Mouse (Mus musculus) CH12.LX (cell line): ENCODE measurements around the gene Cd200r1. TPM values are rescaled to one million over a fixed set of nuclear protein-coding genes. Genes with fewer than 3 reads are reported as not detected.

Experiments used
- DNase-seq: peaks from one replicate; pipeline ENCODE4 v3.0.0-alpha.2; 2013; ENCODE audit errors: extremely low read depth
- H3K27ac ChIP-seq: 2 replicates; pipeline ENCODE4 v1.5.1; 2012; ENCODE audit warnings: low read depth, mild to moderate bottlenecking, control low read depth, moderate library complexity; ENCODE audit not compliant: insufficient read depth
- H3K27me3 ChIP-seq: replicated peaks from 2 replicates; pipeline ENCODE3; 2012; ENCODE audit warnings: inconsistent platforms
- H3K36me3 ChIP-seq, 2 experiments: replicated peaks in 1 of 2; 2 replicates each; pipeline versions ENCODE3 to v1.6.1; 2012; ENCODE audit warnings: inconsistent platforms in 1 of 2, low read length in 1 of 2, mild to moderate bottlenecking in 1 of 2, mixed read lengths in 1 of 2, moderate library complexity in 1 of 2; ENCODE audit not compliant: control insufficient read depth in 1 of 2, insufficient read depth in 1 of 2
- H3K4me1 ChIP-seq, 2 experiments: 2 replicates each; pipeline ENCODE4 v1.6.1; 2012; ENCODE audit warnings: inconsistent platforms in 1 of 2, moderate library complexity in 1 of 2; ENCODE audit not compliant: insufficient read depth in 2 of 2, control insufficient read depth in 1 of 2
- H3K4me2 ChIP-seq: 2 replicates; pipeline ENCODE4 v1.6.1; 2012; ENCODE audit warnings: low read depth, mild to moderate bottlenecking, control low read depth; ENCODE audit not compliant: poor library complexity, insufficient read depth, severe bottlenecking
- H3K4me3 ChIP-seq, 3 experiments: fragments of 150-350 bp in 1 of 3; sonication (generic) in 1 of 3; replicated peaks in 1 of 3; 2 replicates each; pipeline versions ENCODE3 to v1.5.1; 2011 to 2012; ENCODE audit warnings: low read depth in 2 of 3, low read length in 2 of 3, mild to moderate bottlenecking in 2 of 3, moderate library complexity in 2 of 3, control low read depth in 1 of 3, improper control_type of control experiment in 1 of 3, inconsistent platforms in 1 of 3, mixed read lengths in 1 of 3; ENCODE audit not compliant: poor library complexity in 1 of 3
- H3K79me2 ChIP-seq: replicated peaks from 2 replicates; pipeline ENCODE4 v1.6.1; 2012; ENCODE audit warnings: mild to moderate bottlenecking, moderate library complexity; ENCODE audit not compliant: control insufficient read depth, poor library complexity, insufficient read depth, severe bottlenecking; ENCODE audit errors: extremely low read depth
- H3K9ac ChIP-seq: 2 replicates; pipeline ENCODE4 v1.6.1; 2012; ENCODE audit warnings: low read depth, mild to moderate bottlenecking, control low read depth, moderate library complexity; ENCODE audit not compliant: insufficient read depth
- H3K9me3 ChIP-seq: replicated peaks from 2 replicates; pipeline ENCODE3; 2012; ENCODE audit warnings: low read length, inconsistent platforms, mixed read lengths
- CTCF ChIP-seq, 2 experiments: IDR thresholded peaks in 1 of 2; conservative IDR thresholded peaks in 1 of 2; 2 replicates each; pipeline ENCODE4 v1.5.1; 2011 to 2012; ENCODE audit warnings: low read depth in 2 of 2, low read length in 2 of 2, improper control_type of control experiment in 1 of 2, inconsistent platforms in 1 of 2, mild to moderate bottlenecking in 1 of 2, moderate library complexity in 1 of 2
- E2F4 ChIP-seq: IDR thresholded peaks from 2 replicates; pipeline ENCODE4 v1.6.1; 2011; ENCODE audit warnings: low read depth, low read length, improper control_type of control experiment; ENCODE audit not compliant: insufficient replicate concordance
- ELF1 ChIP-seq: IDR thresholded peaks from 2 replicates; pipeline ENCODE4 v1.6.1; 2014; ENCODE audit warnings: low read depth, mild to moderate bottlenecking, inconsistent platforms, low read length, improper control_type of control experiment
- EP300 ChIP-seq: IDR thresholded peaks from 2 replicates; pipeline ENCODE4 v1.6.1; 2011; ENCODE audit warnings: low read length, improper control_type of control experiment
- ETS1 ChIP-seq: conservative IDR thresholded peaks from 2 replicates; pipeline ENCODE4 v1.6.1; 2012; ENCODE audit warnings: low read depth, mild to moderate bottlenecking, inconsistent platforms, low read length, improper control_type of control experiment, moderate library complexity
- GABPA ChIP-seq: IDR thresholded peaks from 2 replicates; pipeline ENCODE4 v1.6.1; 2012; ENCODE audit warnings: low read depth, low read length, improper control_type of control experiment, inconsistent platforms; ENCODE audit not compliant: insufficient replicate concordance
- HCFC1 ChIP-seq: IDR thresholded peaks from 2 replicates; pipeline ENCODE4 v1.6.1; 2012; ENCODE audit warnings: low read depth, mild to moderate bottlenecking, inconsistent platforms, low read length, improper control_type of control experiment
- IRF4 ChIP-seq: IDR thresholded peaks from 2 replicates; pipeline ENCODE4 v1.6.1; 2014; ENCODE audit warnings: low read depth, mild to moderate bottlenecking, inconsistent platforms, low read length, improper control_type of control experiment
- JUN ChIP-seq: IDR thresholded peaks from 2 replicates; pipeline ENCODE4 v1.6.1; 2011; ENCODE audit warnings: low read depth, mild to moderate bottlenecking, low read length, improper control_type of control experiment, moderate library complexity; ENCODE audit not compliant: insufficient read depth
- MAFK ChIP-seq: IDR thresholded peaks from 2 replicates; pipeline ENCODE4 v1.6.1; 2011; ENCODE audit warnings: low read length, improper control_type of control experiment; ENCODE audit not compliant: insufficient replicate concordance
- MAX ChIP-seq: IDR thresholded peaks from 2 replicates; pipeline ENCODE4 v1.6.1; 2011; ENCODE audit warnings: low read length, improper control_type of control experiment
- MYC ChIP-seq: IDR thresholded peaks from 2 replicates; pipeline ENCODE4 v1.6.1; 2011; ENCODE audit warnings: low read depth, mild to moderate bottlenecking, improper control_type of control experiment, low read length
- NELFE ChIP-seq: IDR thresholded peaks from 2 replicates; pipeline ENCODE4 v1.6.1; 2011; ENCODE audit warnings: low read depth, low read length, improper control_type of control experiment
- NRF1 ChIP-seq: IDR thresholded peaks from 2 replicates; pipeline ENCODE4 v1.6.1; 2014; ENCODE audit warnings: low read depth, mild to moderate bottlenecking, inconsistent platforms, low read length, improper control_type of control experiment, moderate library complexity
- PAX5 ChIP-seq: IDR thresholded peaks from 2 replicates; pipeline ENCODE4 v1.6.1; 2012; ENCODE audit warnings: low read length, inconsistent platforms, mixed read lengths
- RAD21 ChIP-seq: IDR thresholded peaks from 2 replicates; pipeline ENCODE4 v1.6.1; 2011; ENCODE audit warnings: low read depth, mild to moderate bottlenecking, low read length, improper control_type of control experiment, moderate library complexity
- SIN3A ChIP-seq: IDR thresholded peaks from 2 replicates; pipeline ENCODE4 v1.6.1; 2012; ENCODE audit warnings: low read length, improper control_type of control experiment, inconsistent platforms
- SMC3 ChIP-seq: IDR thresholded peaks from 2 replicates; pipeline ENCODE4 v1.6.1; 2011; ENCODE audit warnings: low read depth, low read length, improper control_type of control experiment
- TBP ChIP-seq: conservative IDR thresholded peaks from 2 replicates; pipeline ENCODE4 v1.6.1; 2011; ENCODE audit warnings: low read depth, low read length, improper control_type of control experiment
- USF2 ChIP-seq: conservative IDR thresholded peaks from 2 replicates; pipeline ENCODE4 v1.6.1; 2011; ENCODE audit warnings: low read depth, low read length, improper control_type of control experiment
- ZKSCAN1 ChIP-seq: IDR thresholded peaks from 2 replicates; pipeline ENCODE4 v1.6.1; 2012; ENCODE audit warnings: low read depth, inconsistent platforms, low read length, improper control_type of control experiment, borderline replicate concordance
- ZNF384 ChIP-seq: IDR thresholded peaks from 2 replicates; pipeline ENCODE4 v1.6.1; 2012; ENCODE audit warnings: low read depth, low read length, improper control_type of control experiment, inconsistent platforms
- dilution Hi-C: fragments of 300-500 bp; cut with MboI; formaldehyde crosslinking; loops from 2 replicates; pipeline ENCODE4 v1.14.3; 2020; ENCODE audit warnings: low sequenced_read_pairs; ENCODE audit not compliant: extremely low pct_unique_long_range_greater_than_20kb, extremely low pct_ligation_motif_present
- in situ Hi-C: fragments of 300-500 bp; cut with MboI; formaldehyde crosslinking; loops from 3 replicates; pipeline ENCODE4 v1.14.3; 2019; ENCODE audit warnings: low sequenced_read_pairs, low pct_ligation_motif_present, low pct_unique_long_range_greater_than_20kb, mixed read lengths
- polyA plus RNA-seq: library from polyadenylated mRNA; unstranded; fragments of >175 nt; gene quantifications from 2 replicates; pipeline ENCODE4 v1.2.1, GENCODE M21; 2012; ENCODE audit warnings: low read depth; ENCODE audit not compliant: insufficient read length
- total RNA-seq, 2 experiments: library from RNA; depleted of rRNA; stranded (reverse); fragments of 300-350 nt in 1 of 2; fragments of >200 nt in 1 of 2; gene quantifications; 2 replicates each; pipeline ENCODE4 v1.2.3; 2012 to 2014

Gene Cd200r1
- total and polyA plus RNA-seq, 3 experiments: 1.2 to 5.4 (median 1.3) TPM

- no peak for TF ChIP-seq JUN
- TF ChIP-seq MAFK: 0 out of 2 replicates have a peak, but pooled peaks have one; percentile 24
- TF ChIP-seq ZKSCAN1: no peak
- TF ChIP-seq PAX5: no peak
- no peak for TF ChIP-seq NRF1
- TF ChIP-seq IRF4: no peak
- TF ChIP-seq USF2: no peak
Observed at GRCm38 (mm10) chr16:44724847-44725246, 40.7 kb upstream of the Cd200r1 start (continued).

GRCm38 (mm10) chr16:44725286-44726223 is 40.0 kb upstream of the Cd200r1 start:
- Histone ChIP-seq H3K4me3 (peak overlapping the region; percentile 82 to 90 (median 84)), H3K4me1 (peaks cover 2 to 29% of the 10 kb centered on the region in 2 experiments; a peak in 2 of 4 replicates), H3K27me3 (no peaks in the 10 kb centered on the region), H3K36me3 (peaks cover 19 to 45% of the 10 kb centered on the region in 2 experiments), H3K4me2 (peak overlapping the region; percentile 91), H3K27ac (0 out of 2 replicates have a peak overlapping the region, but pooled peaks have one; percentile 25), H3K9ac (peak overlapping the region; percentile 88), H3K79me2 (peaks cover 40% of the 10 kb centered on the region), H3K9me3 (no peaks in the 10 kb centered on the region)
- DNase-seq: peak; percentile 93
- TF ChIP-seq GABPA: no peak; the same call in 1 of the 2 replicates
- 0 out of 2 replicates have a peak, but pooled peaks have one; percentile 12 for TF ChIP-seq ELF1
- peak; percentile 85 for TF ChIP-seq SMC3
- TF ChIP-seq E2F4: no peak
- 0 out of 2 replicates have a peak, but pooled peaks have one; percentile 0 for TF ChIP-seq HCFC1
- peak; percentile 83 to 92; a peak in 3 of 4 replicates for TF ChIP-seq CTCF (conservative IDR thresholded peaks at IDR 0.05 in 1 of 2, IDR thresholded peaks at IDR 0.05 in 1 of 2; ENCODE audit: low read depth in 2 of 2, low read length in 2 of 2)
- TF ChIP-seq MAX: no peak
- TF ChIP-seq TBP: peak; percentile 75; the same call in 1 of the 2 replicates
- 0 out of 2 replicates have a peak, but pooled peaks have one; percentile 24 for TF ChIP-seq EP300
- no peak for TF ChIP-seq NRF1
- TF ChIP-seq IRF4: 0 out of 2 replicates have a peak, but pooled peaks have one; percentile 42
- TF ChIP-seq SIN3A: peak; percentile 76
- peak; percentile 87 for TF ChIP-seq RAD21
- TF ChIP-seq ZNF384: no peak
- peak; percentile 35 for TF ChIP-seq MYC
- TF ChIP-seq MAFK: no peak
- TF ChIP-seq NELFE: no peak; the same call in 1 of the 2 replicates
- TF ChIP-seq ETS1: 0 out of 2 replicates have a peak, but pooled peaks have one; percentile 30
- in situ Hi-C loops: loop anchor here (10.0 kb wide), 1 partner anchor 241 kb away; no protein-coding TSS in a partner anchor
- dilution Hi-C loops: no loop called here
